Mouse (Mus musculus): ENCODE data around the gene Elovl4. TPM values are rescaled to one million over a fixed set of nuclear protein-coding genes. Genes with fewer than 3 reads are reported as not detected.

Elovl4 gene
- polyA plus RNA-seq, 1 experiment from 2014 or later, result 0.68 TPM

GRCm38 (mm10) chr9:83761318-83761717, 44.8 kb downstream of the Elovl4 start:
- Histone ChIP-seq H3K4me1 (ENCODE audit: insufficient read depth, low read depth, low read length) (no peaks in the 10 kb centered on the region), H3K4me3 (ENCODE audit: low read depth, low read length) (no peak overlapping the region), H3K36me3 (ENCODE audit: insufficient read depth, low read length) (no peaks in the 10 kb centered on the region), H3K4me2 (replicated peaks; ENCODE audit: low read depth, low read length) (no peak overlapping the region), H3K27me3 (replicated peaks; ENCODE audit: insufficient read depth, low read length) (no peaks in the 10 kb centered on the region), H3K9ac (replicated peaks; ENCODE audit: low read depth) (no peak overlapping the region), H3K27ac (ENCODE audit: low read length) (no peak overlapping the region), H3K9me3 (ENCODE audit: low read length) (no peaks in the 10 kb centered on the region)
- DNase-seq (ENCODE audit: low spot score), result no peak
- WGBS, result 79% methylated on average over 4 of the region's 4 CpGs
- TF ChIP-seq CTCF (IDR thresholded peaks at IDR 0.05) (no peak), EP300 (IDR thresholded peaks at IDR 0.05) (no peak)
- no peak for ATAC-seq

GRCm38 (mm10) chr9:83731877-83732276, 74.2 kb downstream of the Elovl4 start:
- H3K27me3 ChIP-seq (replicated peaks; ENCODE audit: insufficient read depth, low read length), result no peaks in the 10 kb centered on the region
- no peaks in the 10 kb centered on the region for H3K36me3 ChIP-seq (ENCODE audit: insufficient read depth, low read length)
- H3K9me3 ChIP-seq (ENCODE audit: low read length), result no peaks in the 10 kb centered on the region
- ATAC-seq, result no peak
- no peak overlapping the region for H3K4me2 ChIP-seq (replicated peaks; ENCODE audit: low read depth, low read length)
- no peak overlapping the region for H3K27ac ChIP-seq (ENCODE audit: low read length)
- no peak for DNase-seq (ENCODE audit: low spot score)
- no peaks in the 10 kb centered on the region for H3K4me1 ChIP-seq (ENCODE audit: insufficient read depth, low read depth, low read length)
- 70% methylated on average over 2 of the region's 2 CpGs for WGBS
- H3K4me3 ChIP-seq (ENCODE audit: low read depth, low read length), result no peak overlapping the region
- no peak overlapping the region for H3K9ac ChIP-seq (replicated peaks; ENCODE audit: low read depth)
- no peak for TF ChIP-seq EP300 (IDR thresholded peaks at IDR 0.05)
- no peak for TF ChIP-seq CTCF (IDR thresholded peaks at IDR 0.05)

DNA sequence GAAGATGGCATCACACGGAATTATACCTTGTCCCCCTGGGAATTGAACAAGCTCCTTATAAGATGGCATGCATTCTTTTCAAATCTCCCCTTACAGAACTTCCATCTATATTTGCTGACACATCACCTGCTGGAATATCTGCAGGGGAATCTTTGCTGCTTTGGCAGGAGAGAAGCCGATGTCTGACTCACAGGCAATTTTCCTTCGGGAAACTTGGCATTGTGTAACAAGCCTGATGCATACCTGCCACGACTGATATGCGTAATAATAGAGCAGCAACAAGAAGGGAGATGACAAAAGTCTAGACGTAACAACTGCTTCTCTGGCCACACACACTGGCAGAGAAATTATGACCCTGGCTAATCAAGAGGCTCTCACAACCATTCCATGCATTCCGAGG, 75.2 kb downstream of the Elovl4 start:
- Histone ChIP-seq H3K4me2 (replicated peaks; ENCODE audit: low read depth, low read length) (no peak overlapping the region), H3K27me3 (replicated peaks; ENCODE audit: insufficient read depth, low read length) (no peaks in the 10 kb centered on the region), H3K4me3 (ENCODE audit: low read depth, low read length) (no peak overlapping the region), H3K36me3 (ENCODE audit: insufficient read depth, low read length) (no peaks in the 10 kb centered on the region), H3K9me3 (ENCODE audit: low read length) (no peaks in the 10 kb centered on the region), H3K9ac (replicated peaks; ENCODE audit: low read depth) (no peak overlapping the region), H3K4me1 (ENCODE audit: insufficient read depth, low read depth, low read length) (no peaks in the 10 kb centered on the region), H3K27ac (ENCODE audit: low read length) (no peak overlapping the region)
- TF ChIP-seq EP300 (IDR thresholded peaks at IDR 0.05) (no peak), CTCF (IDR thresholded peaks at IDR 0.05) (no peak)
- 46% methylated on average over 7 of the region's 7 CpGs for WGBS
- DNase-seq (ENCODE audit: low spot score) (no peak), ATAC-seq (no peak)

Other genes starting within 250 kb of the Elovl4 start
- 1.4 and 1.8 TPM in 2 replicates for gene Ttk, start 28.4 kb upstream of the Elovl4 start, polyA plus RNA-seq (2015; fragmentation: Nextera tagmentation; extraction: Ambion mirVana)
- 11.8 and 12.5 TPM in 2 replicates for gene Bckdhb, start 118.9 kb upstream of the Elovl4 start, polyA plus RNA-seq (2015; fragmentation: Nextera tagmentation; extraction: Ambion mirVana)